Mouse (Mus musculus): ENCODE data around the gene Samhd1. TPM values are rescaled to one million over a fixed set of nuclear protein-coding genes. Genes with fewer than 3 reads are reported as not detected.

Gene Samhd1
- polyA plus RNA-seq, 1 experiment = 5.4 TPM

DNA sequence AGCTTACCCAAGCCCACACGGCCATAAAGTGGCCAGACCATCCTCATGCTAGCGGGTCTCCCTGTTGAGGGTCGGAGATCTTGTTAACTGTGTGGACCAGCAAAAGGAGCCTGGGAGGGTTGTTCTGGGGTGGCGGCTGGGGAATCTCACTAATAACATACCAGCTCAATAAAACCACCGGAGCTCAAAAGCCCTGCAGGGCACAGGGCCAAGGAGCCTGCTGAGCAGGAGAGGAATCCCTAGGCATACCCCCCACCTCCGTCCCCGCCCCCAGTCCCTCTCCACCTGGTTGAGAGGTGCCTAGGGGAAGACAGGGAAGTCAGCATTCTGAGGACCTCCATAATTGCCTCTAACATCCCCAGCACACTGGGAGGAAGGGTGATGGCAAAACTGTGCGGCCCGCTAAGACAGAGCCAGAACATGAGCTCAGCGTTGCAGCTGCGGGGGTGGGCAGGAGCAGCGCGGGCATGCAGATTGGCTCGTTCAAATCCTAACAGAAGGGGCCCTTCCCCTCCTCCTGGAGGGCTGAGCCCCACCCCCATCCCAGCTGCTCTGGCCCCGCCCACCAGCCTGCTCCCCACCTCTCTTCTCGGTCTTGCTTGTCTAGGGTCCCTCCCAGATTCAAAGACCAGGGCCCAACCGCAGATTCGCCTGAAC, 76.6 kb downstream of the Samhd1 start:
- peaks cover 6% of the 10 kb centered on the region for H3K4me1 ChIP-seq (ENCODE audit: control insufficient read depth, insufficient read depth, low read length)
- no peak overlapping the region for H3K4me3 ChIP-seq (ENCODE audit: control insufficient read depth, low read depth, low read length)
- no peaks in the 10 kb centered on the region for H3K36me3 ChIP-seq (ENCODE audit: control insufficient read depth, insufficient read depth, low read length)
- H3K27me3 ChIP-seq (ENCODE audit: control insufficient read depth, insufficient read depth, low read length) = no peaks in the 10 kb centered on the region; the same call in 1 of the 2 replicates
- H3K27ac ChIP-seq (ENCODE audit: control insufficient read depth, insufficient read depth, low read depth, low read length) = no peak overlapping the region
- TF ChIP-seq CTCF (IDR thresholded peaks at IDR 0.05; ENCODE audit: control insufficient read depth, insufficient read depth, insufficient replicate concordance, low read depth, low read length) (no peak), POLR2A (IDR thresholded peaks at IDR 0.05; ENCODE audit: control insufficient read depth, low read depth, low read length) (no peak)

DNA sequence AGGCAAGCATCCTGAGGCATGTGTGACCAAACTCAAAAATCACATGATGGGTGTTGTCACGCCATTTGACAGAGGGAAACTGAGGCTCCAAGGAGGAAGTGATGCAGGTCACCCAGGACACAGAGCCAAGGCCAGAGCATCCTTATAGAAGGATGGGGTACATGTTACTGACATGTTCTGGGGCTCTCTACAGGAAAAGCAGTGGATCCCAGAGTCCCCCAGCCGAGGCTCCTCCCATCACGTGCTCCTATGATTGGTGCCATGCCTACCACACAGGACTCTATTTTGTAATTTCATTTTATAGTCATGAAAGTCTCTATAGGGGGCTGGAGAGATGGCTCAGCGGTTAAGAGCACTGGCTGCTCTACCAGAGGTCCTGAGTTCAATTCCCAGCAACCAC, 77.3 kb downstream of the Samhd1 start:
- H3K36me3 ChIP-seq (ENCODE audit: control insufficient read depth, insufficient read depth, low read length) = no peaks in the 10 kb centered on the region

GRCm38 (mm10) chr2:157057186-157057585, 77.9 kb downstream of the Samhd1 start:
- no peak overlapping the region for H3K4me3 ChIP-seq (ENCODE audit: control insufficient read depth, low read depth, low read length)
- no peaks in the 10 kb centered on the region; the same call in 1 of the 2 replicates for H3K27me3 ChIP-seq (ENCODE audit: control insufficient read depth, insufficient read depth, low read length)
- peaks cover 6% of the 10 kb centered on the region for H3K4me1 ChIP-seq (ENCODE audit: control insufficient read depth, insufficient read depth, low read length)
- TF ChIP-seq CTCF (IDR thresholded peaks at IDR 0.05; ENCODE audit: control insufficient read depth, insufficient read depth, insufficient replicate concordance, low read depth, low read length) = no peak
- no peak for TF ChIP-seq POLR2A (IDR thresholded peaks at IDR 0.05; ENCODE audit: control insufficient read depth, low read depth, low read length)
- no peaks in the 10 kb centered on the region for H3K36me3 ChIP-seq (ENCODE audit: control insufficient read depth, insufficient read depth, low read length)
- no peak overlapping the region for H3K27ac ChIP-seq (ENCODE audit: control insufficient read depth, insufficient read depth, low read depth, low read length)

More for the DNA sequence above, 77.3 kb downstream of the Samhd1 start:
- Histone ChIP-seq H3K4me3 (ENCODE audit: control insufficient read depth, low read depth, low read length) (no peak overlapping the region), H3K27ac (ENCODE audit: control insufficient read depth, insufficient read depth, low read depth, low read length) (no peak overlapping the region), H3K27me3 (ENCODE audit: control insufficient read depth, insufficient read depth, low read length) (no peaks in the 10 kb centered on the region; the same call in 1 of the 2 replicates), H3K4me1 (ENCODE audit: control insufficient read depth, insufficient read depth, low read length) (peaks cover 6% of the 10 kb centered on the region)
- TF ChIP-seq POLR2A (IDR thresholded peaks at IDR 0.05; ENCODE audit: control insufficient read depth, low read depth, low read length) (no peak), CTCF (IDR thresholded peaks at IDR 0.05; ENCODE audit: control insufficient read depth, insufficient read depth, insufficient replicate concordance, low read depth, low read length) (no peak)

DNA sequence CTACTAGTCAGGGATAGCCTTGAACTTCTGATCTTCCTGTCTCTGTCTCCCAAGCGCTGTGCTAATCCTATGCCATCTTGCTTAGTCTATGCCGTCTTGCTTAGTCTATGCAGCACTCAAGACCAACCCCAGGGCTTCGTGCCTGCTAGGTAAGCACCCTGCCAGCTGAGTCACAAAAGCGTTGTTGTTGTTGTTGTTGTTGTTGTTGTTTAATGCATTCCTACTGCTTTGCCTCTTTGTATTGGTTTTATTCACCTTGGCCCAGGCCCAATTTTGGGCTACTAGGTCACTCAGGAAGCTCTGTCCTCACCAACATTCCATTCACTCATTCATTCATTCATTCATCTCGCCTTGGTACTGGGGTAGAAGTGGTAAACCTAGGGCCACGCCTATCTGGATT, 79.3 kb downstream of the Samhd1 start:
- Histone ChIP-seq H3K36me3 (ENCODE audit: control insufficient read depth, insufficient read depth, low read length) (no peaks in the 10 kb centered on the region), H3K27ac (ENCODE audit: control insufficient read depth, insufficient read depth, low read depth, low read length) (no peak overlapping the region), H3K27me3 (ENCODE audit: control insufficient read depth, insufficient read depth, low read length) (no peaks in the 10 kb centered on the region; the same call in 1 of the 2 replicates), H3K4me1 (ENCODE audit: control insufficient read depth, insufficient read depth, low read length) (peaks cover 6% of the 10 kb centered on the region), H3K4me3 (ENCODE audit: control insufficient read depth, low read depth, low read length) (no peak overlapping the region)
- TF ChIP-seq POLR2A (IDR thresholded peaks at IDR 0.05; ENCODE audit: control insufficient read depth, low read depth, low read length) (no peak), CTCF (IDR thresholded peaks at IDR 0.05; ENCODE audit: control insufficient read depth, insufficient read depth, insufficient replicate concordance, low read depth, low read length) (no peak)

- TF ChIP-seq CTCF (IDR thresholded peaks at IDR 0.05; ENCODE audit: control insufficient read depth, insufficient read depth, insufficient replicate concordance, low read depth, low read length) (no peak), POLR2A (IDR thresholded peaks at IDR 0.05; ENCODE audit: control insufficient read depth, low read depth, low read length) (no peak)
- H3K27ac ChIP-seq (ENCODE audit: control insufficient read depth, insufficient read depth, low read depth, low read length) = no peak overlapping the region
- H3K4me1 ChIP-seq (ENCODE audit: control insufficient read depth, insufficient read depth, low read length) = peaks cover 9% of the 10 kb centered on the region
- H3K4me3 ChIP-seq (ENCODE audit: control insufficient read depth, low read depth, low read length) = no peak overlapping the region
- no peaks in the 10 kb centered on the region for H3K36me3 ChIP-seq (ENCODE audit: control insufficient read depth, insufficient read depth, low read length)
- no peaks in the 10 kb centered on the region; the same call in 1 of the 2 replicates for H3K27me3 ChIP-seq (ENCODE audit: control insufficient read depth, insufficient read depth, low read length)
These were observed 80.2 kb downstream of the Samhd1 start for GRCm38 (mm10) chr2:157054816-157055215.

DNA sequence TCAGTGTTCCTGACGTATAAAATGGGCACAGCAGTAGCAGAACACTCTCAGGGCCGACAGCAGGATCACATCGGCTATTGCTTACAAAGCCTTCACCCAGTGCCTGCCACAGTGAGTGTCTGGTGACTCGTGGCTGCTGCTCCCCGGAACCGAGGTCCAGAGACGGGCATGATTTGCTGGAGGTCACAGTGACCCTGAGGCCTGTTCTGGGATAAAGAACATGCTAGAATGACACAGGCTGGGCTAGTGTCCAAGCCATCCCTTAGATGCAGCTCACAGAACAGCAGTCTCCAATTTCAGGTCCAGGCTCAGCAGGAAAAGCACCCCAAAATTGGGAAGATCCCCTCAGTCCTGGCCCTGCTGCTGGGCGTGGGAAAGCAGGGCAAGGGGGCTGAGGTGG, 80.8 kb downstream of the Samhd1 start:
- TF ChIP-seq POLR2A (IDR thresholded peaks at IDR 0.05; ENCODE audit: control insufficient read depth, low read depth, low read length) = no peak
- no peak for TF ChIP-seq CTCF (IDR thresholded peaks at IDR 0.05; ENCODE audit: control insufficient read depth, insufficient read depth, insufficient replicate concordance, low read depth, low read length)
- Histone ChIP-seq H3K27me3 (ENCODE audit: control insufficient read depth, insufficient read depth, low read length) (no peaks in the 10 kb centered on the region; the same call in 1 of the 2 replicates), H3K27ac (ENCODE audit: control insufficient read depth, insufficient read depth, low read depth, low read length) (no peak overlapping the region; the same call in 1 of the 2 replicates), H3K4me3 (ENCODE audit: control insufficient read depth, low read depth, low read length) (no peak overlapping the region), H3K36me3 (ENCODE audit: control insufficient read depth, insufficient read depth, low read length) (no peaks in the 10 kb centered on the region), H3K4me1 (ENCODE audit: control insufficient read depth, insufficient read depth, low read length) (peaks cover 13% of the 10 kb centered on the region)

DNA sequence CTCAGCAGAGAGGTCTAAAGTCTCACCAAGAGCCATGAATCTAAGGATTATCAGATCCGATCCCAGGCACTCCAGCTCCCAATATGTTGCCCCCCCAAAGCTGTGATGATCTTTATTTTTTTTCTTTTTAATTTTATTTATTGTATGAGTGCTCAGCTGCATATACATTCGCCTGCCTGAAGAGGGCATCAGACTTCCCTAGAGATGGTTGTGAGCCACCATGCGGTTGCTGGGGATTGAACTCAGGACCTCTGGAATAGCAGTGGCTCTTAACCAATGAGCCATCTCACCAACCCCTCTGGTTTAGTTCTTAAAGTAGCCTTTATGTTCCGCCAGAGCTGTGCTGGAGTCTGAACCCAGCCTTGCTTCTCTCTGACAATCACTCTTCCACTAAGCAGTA, 81.3 kb downstream of the Samhd1 start:
- TF ChIP-seq POLR2A (IDR thresholded peaks at IDR 0.05; ENCODE audit: control insufficient read depth, low read depth, low read length) (no peak), CTCF (IDR thresholded peaks at IDR 0.05; ENCODE audit: control insufficient read depth, insufficient read depth, insufficient replicate concordance, low read depth, low read length) (no peak)
- Histone ChIP-seq H3K4me3 (ENCODE audit: control insufficient read depth, low read depth, low read length) (no peak overlapping the region), H3K4me1 (ENCODE audit: control insufficient read depth, insufficient read depth, low read length) (peaks cover 9% of the 10 kb centered on the region), H3K27me3 (ENCODE audit: control insufficient read depth, insufficient read depth, low read length) (no peaks in the 10 kb centered on the region), H3K36me3 (ENCODE audit: control insufficient read depth, insufficient read depth, low read length) (no peaks in the 10 kb centered on the region), H3K27ac (ENCODE audit: control insufficient read depth, insufficient read depth, low read depth, low read length) (no peak overlapping the region)
